ENCODE assay signal across 9 mouse cellular contexts in the genomic region with DNA sequence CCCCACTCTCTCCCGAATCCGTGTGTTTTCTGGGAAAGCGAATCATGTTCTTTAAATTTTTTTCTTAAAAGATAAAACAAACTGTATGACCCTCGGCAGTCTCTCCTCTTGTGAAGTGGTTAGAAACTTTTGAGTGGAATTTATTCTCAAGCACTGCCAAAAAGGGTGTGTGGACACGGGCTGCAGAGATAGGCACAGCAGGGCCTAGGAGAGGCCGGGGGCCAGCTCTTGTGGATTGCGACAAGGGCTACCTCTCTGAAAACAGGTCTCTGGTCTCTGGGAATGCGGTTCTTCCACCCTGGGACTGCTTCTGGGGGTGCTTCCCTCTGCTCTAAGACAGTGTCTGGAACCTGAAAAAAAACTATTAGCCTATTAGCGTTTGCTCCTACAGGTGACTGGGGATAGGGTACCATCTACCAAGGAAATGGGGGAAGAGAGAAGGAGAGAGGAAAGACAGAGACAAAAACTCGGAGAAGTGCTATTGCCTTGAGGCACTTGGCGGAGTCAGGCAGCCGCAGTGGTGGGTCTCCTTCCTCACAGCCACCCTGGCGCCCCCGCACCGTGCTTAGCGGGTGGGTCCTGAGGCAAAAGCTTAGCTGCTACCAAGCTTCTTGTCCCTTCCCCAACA. TPM values are rescaled to one million over a fixed set of nuclear protein-coding genes. Genes with fewer than 3 reads are reported as not detected.
DNase-seq lines count a peak whose midpoint lies in the region; ATAC-seq lines count a peak whose summit lies in the region.
"Had no signal": no experiment of that assay in that cellular context is flagged by ENCODE, and none has a peak within 500 bp of the region (broad histone marks: within the 10 kb centered on the region; RNA-seq: fewer than 3 reads in every experiment).

No protein-coding gene starts in this region.

- no peak for ATAC-seq in heart, embryonic 14.5 days (ENCODE audit: insufficient number of reproducible peaks, insufficient read depth, low FRiP score, low read depth)
- ATAC-seq in intestine, embryonic 16.5 days, result no peak
- no peak for ATAC-seq in midbrain, embryonic 15.5 days (replicated peaks)

- intact Hi-C loops in heart, postnatal 10 days (cut with DNase I), result loop anchor here (5.0 to 10.0 kb wide), 8 partner anchors 257 to 1650 kb away; partner anchors contain the start of gene Pard3b

- peak overlapping the region; percentile 55 to 75 for H3K4me3 ChIP-seq in heart, embryonic 14.5 days (ENCODE audit: control insufficient read depth in 1 of 2, insufficient read depth in 1 of 2, low read depth in 1 of 2, low read length in 2 of 2)
- H3K4me3 ChIP-seq in embryonic facial prominence, embryonic 10.5 days, result peak overlapping the region; percentile 78
- H3K4me3 ChIP-seq in intestine, embryonic 16.5 days (ENCODE audit: low read length), result peak overlapping the region; percentile 72
- peak overlapping the region; percentile 81 for H3K4me3 ChIP-seq in midbrain, embryonic 15.5 days

- H3K27me3 ChIP-seq in heart, embryonic 14.5 days (ENCODE audit: control insufficient read depth, insufficient read depth, low read length), result peaks cover 15% of the 10 kb centered on the region
- H3K27me3 ChIP-seq in embryonic facial prominence, embryonic 10.5 days (replicated peaks; ENCODE audit: low read depth, poor library complexity, severe bottlenecking), result peaks cover 80% of the 10 kb centered on the region
- no peaks in the 10 kb centered on the region for H3K27me3 ChIP-seq in intestine, embryonic 16.5 days (replicated peaks; ENCODE audit: control insufficient read depth, insufficient read depth, low read length)
- H3K27me3 ChIP-seq in midbrain, embryonic 15.5 days (replicated peaks), result peaks cover 17% of the 10 kb centered on the region

- peak overlapping the region; percentile 100 for H3K4me2 ChIP-seq in heart, embryonic 14.5 days (ENCODE audit: low read length)
- peak overlapping the region; percentile 93 for H3K4me2 ChIP-seq in intestine, embryonic 16.5 days (ENCODE audit: low read depth, low read length)
- H3K4me2 ChIP-seq in midbrain, embryonic 15.5 days, result peak overlapping the region; percentile 89

- H3K4me1 ChIP-seq in heart, embryonic 14.5 days (ENCODE audit: control insufficient read depth in 2 of 2, insufficient read depth in 2 of 2, low read length in 2 of 2), result peaks cover 8 to 19% of the 10 kb centered on the region in 2 experiments; a peak in 3 of 4 replicates
- H3K4me1 ChIP-seq in embryonic facial prominence, embryonic 10.5 days, result peaks cover 85% of the 10 kb centered on the region
- H3K4me1 ChIP-seq in intestine, embryonic 16.5 days (ENCODE audit: control insufficient read depth, insufficient read depth, low read length), result peaks cover 26% of the 10 kb centered on the region
- H3K4me1 ChIP-seq in midbrain, embryonic 15.5 days, result peaks cover 47% of the 10 kb centered on the region

- H3K27ac ChIP-seq in heart, embryonic 14.5 days (replicated peaks in 1 of 2; ENCODE audit: control insufficient read depth in 1 of 2, insufficient read depth in 1 of 2, low read depth in 2 of 2, low read length in 2 of 2), result no peak overlapping the region
- peak overlapping the region; percentile 83 for H3K27ac ChIP-seq in embryonic facial prominence, embryonic 10.5 days (replicated peaks)
- H3K27ac ChIP-seq in intestine, embryonic 16.5 days (ENCODE audit: low read length), result peak overlapping the region; percentile 52
- H3K27ac ChIP-seq in midbrain, embryonic 15.5 days, result peak overlapping the region; percentile 81

- H3K9me3 ChIP-seq in heart, embryonic 14.5 days (ENCODE audit: control insufficient read depth, low read length), result no peaks in the 10 kb centered on the region
- H3K9me3 ChIP-seq in embryonic facial prominence, embryonic 10.5 days, result no peaks in the 10 kb centered on the region
- H3K9me3 ChIP-seq in intestine, embryonic 16.5 days (ENCODE audit: control insufficient read depth, low read length), result no peaks in the 10 kb centered on the region
- H3K9me3 ChIP-seq in midbrain, embryonic 15.5 days, result no peaks in the 10 kb centered on the region

- no peaks in the 10 kb centered on the region for H3K36me3 ChIP-seq in heart, embryonic 14.5 days (ENCODE audit: control insufficient read depth, insufficient read depth, low read length)
- no peaks in the 10 kb centered on the region for H3K36me3 ChIP-seq in embryonic facial prominence, embryonic 10.5 days (replicated peaks)
- no peaks in the 10 kb centered on the region for H3K36me3 ChIP-seq in intestine, embryonic 16.5 days (ENCODE audit: control insufficient read depth, insufficient read depth, low read length)
- no peaks in the 10 kb centered on the region for H3K36me3 ChIP-seq in midbrain, embryonic 15.5 days (replicated peaks)

- peak overlapping the region; percentile 76 for H3K9ac ChIP-seq in heart, embryonic 14.5 days (ENCODE audit: low read length)
- H3K9ac ChIP-seq in intestine, embryonic 16.5 days (ENCODE audit: low read depth, low read length), result peak overlapping the region; percentile 85
- H3K9ac ChIP-seq in midbrain, embryonic 15.5 days, result peak overlapping the region; percentile 86

- no peak for DNase-seq in heart, postnatal 10 days
- DNase-seq in embryonic facial prominence, embryonic 10.5 days (ENCODE audit: low spot score), result no peak
- DNase-seq in urinary bladder, adult 2 months (ENCODE audit: low spot score), result no peak
- no peak for DNase-seq in left cerebral cortex, adult 9 months (ENCODE audit: low spot score in 2 of 2)
- no peak for DNase-seq in adrenal gland, adult 18-20 months (ENCODE audit: low spot score in 2 of 2)
- DNase-seq: kidney, postnatal 14 days had no signal

- WGBS in heart, embryonic 14.5 days, result 22% methylated on average over 16 of the region's 16 CpGs
- WGBS in embryonic facial prominence, embryonic 10.5 days, result 3% methylated on average over 16 of the region's 16 CpGs
- 6% methylated on average over 16 of the region's 16 CpGs for WGBS in intestine, embryonic 16.5 days
- WGBS in midbrain, embryonic 15.5 days, result 5% methylated on average over 16 of the region's 16 CpGs

RNA-seq across cellular contexts. Expression of gene Nrp2, which starts 1.9 kb away (rescaled TPM):
- 6.1 and 7.5 TPM in 2 replicates for polyA plus RNA-seq in heart, embryonic 14.5 days (2014; fragmentation: Nextera tagmentation; extraction: Ambion mirVana)
- 10 to 100 TPM; 64.3 to 76.0 TPM for total RNA-seq in heart, postnatal 10 days (2021)
- polyA plus RNA-seq in embryonic facial prominence, embryonic 10.5 days (2016; fragmentation: Nextera tagmentation; extraction: Ambion mirVana), result 20.5 and 21.4 TPM in 2 replicates
- 23.0 and 23.7 TPM in 2 replicates for polyA plus RNA-seq in intestine, embryonic 16.5 days (2015; fragmentation: Nextera tagmentation; extraction: Ambion mirVana)
- polyA plus RNA-seq in midbrain, embryonic 15.5 days (2015; fragmentation: Nextera tagmentation; extraction: Ambion mirVana), result 24.0 and 25.5 TPM in 2 replicates
- polyA plus RNA-seq in urinary bladder, adult 2 months (2012; rRNA removed), result 114 and 146 TPM in 2 replicates
- total RNA-seq in adrenal gland, adult 18-20 months (2021), result 10 to 100 TPM; 27.9 to 41.1 TPM

Comparison
In these comparisons a context has a peak if more than half of its experiments do, and no peak if none do; other contexts are left out.
1. H3K27ac ChIP-seq: peak in embryonic facial prominence, embryonic 10.5 days (single experiment), intestine, embryonic 16.5 days (single experiment) and midbrain, embryonic 15.5 days (single experiment); none in heart, embryonic 14.5 days (0 of 2).
2. Peak in every context shown above with its lines, with median percentiles within 50 percentile points of each other: H3K4me2 ChIP-seq, H3K4me3 ChIP-seq and H3K9ac ChIP-seq.